Mouse (Mus musculus) myocyte (in vitro differentiated cells): Measurements from ENCODE around the gene C1qtnf12. TPM values are rescaled to one million over a fixed set of nuclear protein-coding genes. Genes with fewer than 3 reads are reported as not detected.
A peak's percentile ranks its signal among the peaks of the same experiment; 100 is the strongest.

Source experiments
- H3K27me3 ChIP-seq: one replicate; pipeline ENCODE4 v1.6.1; 2011; ENCODE audit not compliant: control insufficient read depth, insufficient read depth, insufficient read length
- H3K36me3 ChIP-seq: one replicate; pipeline ENCODE4 v1.6.1; 2011; ENCODE audit not compliant: control insufficient read depth, insufficient read depth
- H3K4me2 ChIP-seq: one replicate; pipeline ENCODE4 v1.6.1; 2011; ENCODE audit warnings: low read depth, control low read depth
- H3K4me3 ChIP-seq: one replicate; pipeline ENCODE4 v1.5.1; 2011; ENCODE audit warnings: mild to moderate bottlenecking, control low read depth, moderate library complexity
- H3K79me2 ChIP-seq: one replicate; pipeline ENCODE4 v1.6.1; 2011; ENCODE audit not compliant: control insufficient read depth, insufficient read depth
- H3ac ChIP-seq: one replicate; pipeline ENCODE4 v1.6.1; 2011; ENCODE audit not compliant: control insufficient read depth, insufficient read length
- CEBPB ChIP-seq: IDR thresholded peaks from 2 replicates; pipeline ENCODE4 v1.6.1; 2011; ENCODE audit warnings: mild to moderate bottlenecking, moderate library complexity; ENCODE audit not compliant: poor library complexity, insufficient read depth, severe bottlenecking
- MYOD1 ChIP-seq, 3 experiments: IDR thresholded peaks; one replicate each; pipeline ENCODE4 v1.6.1; 2011; ENCODE audit warnings: control low read depth in 2 of 3, low read depth in 2 of 3, mild to moderate bottlenecking in 2 of 3, moderate library complexity in 1 of 3; ENCODE audit not compliant: insufficient read length in 2 of 3, control insufficient read depth in 1 of 3
- MYOG ChIP-seq, 3 experiments: IDR thresholded peaks; one replicate each; pipeline ENCODE4 v1.6.1; 2011; ENCODE audit warnings: control low read depth in 2 of 3, low read depth in 2 of 3, mild to moderate bottlenecking in 2 of 3; ENCODE audit not compliant: insufficient read length in 2 of 3, control insufficient read depth in 1 of 3, insufficient read depth in 1 of 3
- POLR2AphosphoS2 ChIP-seq: IDR thresholded peaks from one replicate; pipeline ENCODE4 v1.6.1; 2011; ENCODE audit warnings: low read depth, control low read depth; ENCODE audit not compliant: insufficient read length
- TCF12 ChIP-seq: IDR thresholded peaks from one replicate; pipeline ENCODE4 v1.6.1; 2011; ENCODE audit warnings: mild to moderate bottlenecking, control low read depth; ENCODE audit not compliant: poor library complexity, insufficient read depth, severe bottlenecking
- polyA plus RNA-seq: library from polyadenylated mRNA; unstranded; fragments of >200 nt; fragmentation: generic; extraction: Trizol; gene quantifications from one replicate; pipeline ENCODE4 v1.2.1, GENCODE M21; 2012; ENCODE audit warnings: missing spikeins

C1qtnf12 gene
- polyA plus RNA-seq, 1 experiment: 2.1 TPM

DNA sequence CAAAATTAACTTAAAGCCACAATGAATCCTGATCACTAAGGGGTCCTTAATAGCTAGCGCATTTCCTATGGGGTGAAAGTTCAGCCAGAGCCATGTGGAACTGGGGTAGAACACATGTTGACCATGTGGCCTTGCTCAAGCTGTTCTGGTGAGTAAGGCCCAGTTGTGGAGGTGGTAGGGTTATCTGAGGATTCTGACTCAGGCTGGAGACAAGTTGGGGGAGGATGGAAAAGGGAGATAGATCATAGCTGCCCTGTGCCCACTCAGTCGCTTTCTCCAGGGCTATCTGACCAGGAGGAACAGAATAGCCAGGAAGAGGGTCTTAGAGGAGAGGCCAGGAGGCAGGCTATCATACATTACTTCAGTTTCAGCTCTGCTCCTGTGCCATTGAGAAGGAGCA is 52.3 kb downstream of the C1qtnf12 start:
- Histone ChIP-seq H3K79me2 (no peaks in the 10 kb centered on the region), H3K36me3 (peaks cover 15% of the 10 kb centered on the region), H3ac (no peak overlapping the region), H3K4me2 (no peak overlapping the region), H3K4me3 (no peak overlapping the region), H3K27me3 (no peaks in the 10 kb centered on the region)
- TF ChIP-seq TCF12: no peak
- no peak for TF ChIP-seq MYOG (IDR thresholded peaks at IDR 0.05; ENCODE audit: control insufficient read depth in 1 of 3, insufficient read depth in 1 of 3, insufficient read length in 2 of 3, low read depth in 2 of 3)
- TF ChIP-seq MYOD1 (IDR thresholded peaks at IDR 0.05; ENCODE audit: control insufficient read depth in 1 of 3, insufficient read length in 2 of 3, low read depth in 2 of 3): no peak
- no peak for TF ChIP-seq CEBPB
- TF ChIP-seq POLR2AphosphoS2: peak; percentile 7

Other genes with a start within 250 kb of the C1qtnf12 start
- 1.2 TPM for gene Tmem240, start 227.5 kb upstream of the C1qtnf12 start, polyA plus RNA-seq
- 60.9 TPM for gene Atad3a, start 201.2 kb upstream of the C1qtnf12 start, polyA plus RNA-seq
- gene Vwa1, start 187.6 kb upstream of the C1qtnf12 start, polyA plus RNA-seq: 3.2 TPM
- 0.97 TPM for gene Tmem88b, start 176.4 kb upstream of the C1qtnf12 start, polyA plus RNA-seq
- not detected for gene Ankrd65, start 171.9 kb upstream of the C1qtnf12 start, polyA plus RNA-seq
- gene Mrpl20, start 159.4 kb upstream of the C1qtnf12 start, polyA plus RNA-seq: 132 TPM
- gene Ccnl2, start 149.8 kb upstream of the C1qtnf12 start, polyA plus RNA-seq: 24.7 TPM
- gene Aurkaip1, start 131.0 kb upstream of the C1qtnf12 start, polyA plus RNA-seq: 152 TPM
- 87.5 TPM for gene Mxra8, start 122.6 kb upstream of the C1qtnf12 start, polyA plus RNA-seq
- gene Dvl1, start 114.9 kb upstream of the C1qtnf12 start, polyA plus RNA-seq: 98.4 TPM
- gene Tas1r3, start 99.0 kb upstream of the C1qtnf12 start, polyA plus RNA-seq: 0.17 TPM
- 10.5 TPM for gene Cptp, start 92.9 kb upstream of the C1qtnf12 start, polyA plus RNA-seq
- gene Ints11, start 92.8 kb upstream of the C1qtnf12 start, polyA plus RNA-seq: 72.1 TPM
- 19.1 TPM for gene Pusl1, start 70.5 kb upstream of the C1qtnf12 start, polyA plus RNA-seq
- 22.3 TPM for gene Acap3, start 70.5 kb upstream of the C1qtnf12 start, polyA plus RNA-seq
- gene Ube2j2, start 18.5 kb upstream of the C1qtnf12 start, polyA plus RNA-seq: 70.6 TPM
- 5.4 TPM for gene B3galt6, start 30.3 kb downstream of the C1qtnf12 start, polyA plus RNA-seq
- gene Sdf4, start 30.6 kb downstream of the C1qtnf12 start, polyA plus RNA-seq: 137 TPM
- 0.64 TPM for gene Tnfrsf4, start 51.5 kb downstream of the C1qtnf12 start, polyA plus RNA-seq
- 0.40 TPM for gene Tnfrsf18, start 63.8 kb downstream of the C1qtnf12 start, polyA plus RNA-seq
- gene Ttll10, start 97.1 kb downstream of the C1qtnf12 start, polyA plus RNA-seq: not detected
- 11.0 TPM for gene 9430015G10Rik, start 147.7 kb downstream of the C1qtnf12 start, polyA plus RNA-seq
- gene Rnf223, start 168.2 kb downstream of the C1qtnf12 start, polyA plus RNA-seq: 0.26 TPM
- 22.7 TPM for gene Agrn, start 235.2 kb downstream of the C1qtnf12 start, polyA plus RNA-seq
- gene Isg15, start 238.5 kb downstream of the C1qtnf12 start, polyA plus RNA-seq: 12.4 TPM
- 0.48 TPM for gene AW011738, start 241.0 kb downstream of the C1qtnf12 start, polyA plus RNA-seq